In the genomic region with DNA sequence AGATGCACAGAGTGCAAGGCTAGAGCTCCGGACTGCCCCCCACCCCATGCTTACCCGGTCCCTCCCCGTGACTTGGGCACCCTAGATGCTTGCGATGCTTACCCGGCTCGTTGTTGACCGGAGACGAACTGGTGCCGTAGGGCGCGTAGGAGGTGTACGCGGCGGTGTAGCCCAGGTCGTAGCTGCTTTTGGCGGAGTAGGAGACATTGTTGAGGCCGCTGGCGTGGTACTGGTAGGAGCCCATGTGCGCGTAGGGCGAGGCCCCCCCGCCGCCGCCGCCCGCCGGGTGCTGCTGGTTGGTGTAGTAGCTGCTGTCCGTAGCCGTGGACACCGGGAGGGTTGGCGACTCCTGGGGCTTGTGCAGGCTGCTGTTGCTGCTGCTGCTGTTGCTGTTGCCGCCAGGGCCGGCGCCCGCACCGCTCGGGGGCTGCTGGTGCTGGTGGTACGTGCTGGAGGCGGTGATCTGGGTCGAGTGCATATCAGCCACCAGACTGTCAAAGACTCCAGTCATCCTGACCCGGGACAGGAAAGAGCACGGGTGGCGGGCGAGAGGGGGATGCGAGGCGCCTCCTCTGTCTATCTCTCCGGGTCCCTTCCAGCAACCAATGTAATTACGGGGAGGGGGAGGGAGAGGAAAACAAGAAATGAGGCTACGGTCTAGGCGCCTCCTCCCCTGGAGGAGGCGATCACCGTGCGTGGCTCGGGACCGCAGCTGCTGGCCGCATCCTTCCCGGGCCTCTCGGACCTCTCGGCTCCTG, we compare ENCODE assay signal across 10 mouse cellular contexts. TPM values are rescaled to one million over a fixed set of nuclear protein-coding genes. Genes with fewer than 3 reads are reported as not detected.
A peak's percentile ranks its signal among the peaks of the same experiment; 100 is the strongest.
DNase-seq lines count a peak whose midpoint lies in the region; ATAC-seq and TF ChIP-seq lines count a peak whose summit lies in the region.
"Had no signal": no experiment of that assay in that cellular context is flagged by ENCODE, and none has a peak within 500 bp of the region (broad histone marks: within the 10 kb centered on the region; RNA-seq: fewer than 3 reads in every experiment).

No protein-coding gene starts in this region.

- peak; percentile 29 to 37 for DNase-seq in cerebellum, postnatal 14 days
- no peak for DNase-seq in cerebellum, postnatal 4 days (ENCODE audit: low spot score in 2 of 2)
- peak; percentile 73 for DNase-seq in 3134 (ENCODE audit: extremely low read depth, insufficient read length, low spot score)
- DNase-seq in heart, postnatal 0 days (ENCODE audit: low spot score): no peak
- peak; percentile 71 for DNase-seq in liver, embryonic 11.5 days (ENCODE audit: low spot score)

- WGBS in heart, postnatal 0 days: 2% methylated on average over 55 of the region's 59 CpGs
- under 1% methylated on average over 59 of the region's 59 CpGs for WGBS in liver, embryonic 11.5 days
- 1% methylated on average over 59 of the region's 59 CpGs for WGBS in olfactory bulb, adult 2 months

- no peak for TF ChIP-seq POLR2A in cortical plate, adult 2 months (IDR thresholded peaks at IDR 0.05; ENCODE audit: extremely low read depth, insufficient read depth, low read length)
- no peak for TF ChIP-seq POLR2A in olfactory bulb, adult 2 months (IDR thresholded peaks at IDR 0.05; ENCODE audit: insufficient read depth, low read depth, low read length)

- H3K4me3 ChIP-seq in cortical plate, adult 2 months (ENCODE audit: insufficient read depth, low read length): peak overlapping the region; percentile 51
- peak overlapping the region; percentile 45 for H3K4me3 ChIP-seq in heart, postnatal 0 days (ENCODE audit: low read depth, low read length)
- peak overlapping the region; percentile 59 for H3K4me3 ChIP-seq in liver, embryonic 11.5 days (ENCODE audit: low read depth, low read length)
- H3K4me3 ChIP-seq in olfactory bulb, adult 2 months (ENCODE audit: insufficient read depth, low read depth, low read length): peak overlapping the region; percentile 96

- H3K27ac ChIP-seq in cortical plate, adult 2 months (ENCODE audit: insufficient read depth, low read length): no peak overlapping the region
- no peak overlapping the region for H3K27ac ChIP-seq in heart, postnatal 0 days (ENCODE audit: low read depth)
- no peak overlapping the region for H3K27ac ChIP-seq in liver, embryonic 11.5 days (ENCODE audit: low read depth, low read length)
- peak overlapping the region; percentile 98 for H3K27ac ChIP-seq in olfactory bulb, adult 2 months (ENCODE audit: insufficient read depth, low read depth, low read length)

- H3K4me2 ChIP-seq in heart, postnatal 0 days (ENCODE audit: low read depth, low read length): peak overlapping the region; percentile 60
- peak overlapping the region; percentile 98 for H3K4me2 ChIP-seq in liver, embryonic 11.5 days

- H3K9ac ChIP-seq in heart, postnatal 0 days (replicated peaks; ENCODE audit: low read depth, low read length): no peak overlapping the region
- H3K9ac ChIP-seq in liver, embryonic 11.5 days (ENCODE audit: low read depth, low read length): 0 out of 2 replicates have a peak overlapping the region, but pooled peaks have one; percentile 22

- peaks cover 96% of the 10 kb centered on the region for H3K27me3 ChIP-seq in heart, postnatal 0 days (ENCODE audit: control insufficient read depth, insufficient read depth, low read length)
- H3K27me3 ChIP-seq in liver, embryonic 11.5 days (replicated peaks; ENCODE audit: control insufficient read depth, insufficient read depth, low read length): peaks cover 94% of the 10 kb centered on the region
- H3K27me3 ChIP-seq: CH12.LX had no signal

- no peak for TF ChIP-seq EP300 in heart, postnatal 0 days (IDR thresholded peaks at IDR 0.05; ENCODE audit: low read depth)

- H3K36me3 ChIP-seq in heart, postnatal 0 days (replicated peaks; ENCODE audit: control insufficient read depth, insufficient read depth, low read length): no peaks in the 10 kb centered on the region
- H3K36me3 ChIP-seq in liver, embryonic 11.5 days (ENCODE audit: control insufficient read depth, insufficient read depth, low read length): no peaks in the 10 kb centered on the region

- H3K4me1 ChIP-seq in cortical plate, adult 2 months (ENCODE audit: control insufficient read depth, insufficient read depth, low read length): 0 out of 2 replicates have a peak, but pooled peaks cover 2% of the 10 kb centered on the region
- H3K4me1 ChIP-seq in heart, postnatal 0 days (ENCODE audit: control insufficient read depth, insufficient read depth): peaks cover 11% of the 10 kb centered on the region; the same call in 1 of the 2 replicates
- H3K4me1 ChIP-seq in liver, embryonic 11.5 days (replicated peaks; ENCODE audit: control insufficient read depth, insufficient read depth, low read length): peaks cover 28% of the 10 kb centered on the region
- H3K4me1 ChIP-seq in olfactory bulb, adult 2 months (ENCODE audit: control insufficient read depth, insufficient read depth, low read length): peaks cover 9% of the 10 kb centered on the region

- ATAC-seq in heart, postnatal 0 days (ENCODE audit: insufficient read depth, low read depth): peak; percentile 15; the same call in 1 of the 2 replicates
- 0 out of 2 replicates have a peak, but pooled peaks have one; percentile 18 for ATAC-seq in liver, embryonic 11.5 days (replicated peaks; ENCODE audit: low FRiP score)
- no peak for ATAC-seq in cerebellum, adult (ENCODE audit: insufficient number of reproducible peaks, low FRiP score, low TSS enrichment)

- no peaks in the 10 kb centered on the region for H3K9me3 ChIP-seq in heart, postnatal 0 days (replicated peaks; ENCODE audit: control insufficient read depth, low read length)
- no peaks in the 10 kb centered on the region for H3K9me3 ChIP-seq in liver, embryonic 11.5 days (ENCODE audit: control insufficient read depth, low read length)

- TF ChIP-seq CTCF in cortical plate, adult 2 months (IDR thresholded peaks at IDR 0.05; ENCODE audit: extremely low read depth, insufficient read depth, low read length): no peak
- TF ChIP-seq CTCF in heart, postnatal 0 days (IDR thresholded peaks at IDR 0.05; ENCODE audit: low read depth): no peak
- no peak for TF ChIP-seq CTCF in olfactory bulb, adult 2 months (IDR thresholded peaks at IDR 0.05; ENCODE audit: insufficient read depth, low read depth, low read length)

RNA-seq across cellular contexts. Expression of a gene that starts 0.5 kb away (rescaled TPM):
- polyA plus RNA-seq in cortical plate, adult 2 months (2012; rRNA removed): 4.1 and 4.2 TPM in 2 replicates
- total RNA-seq in heart, postnatal 0 days (2014; rRNA removed; ENCODE audit: low replicate concordance): 1.1 TPM in 1 of 2 replicates, not detected in the other
- polyA plus RNA-seq in heart, postnatal 0 days (2015; fragmentation: Nextera tagmentation; extraction: Ambion mirVana): not detected in 2 replicates
- polyA plus RNA-seq in liver, embryonic 11.5 days (2014; fragmentation: Nextera tagmentation; extraction: Ambion mirVana): 0.19 and 0.65 TPM in 2 replicates
- not detected in 2 replicates for polyA plus RNA-seq in olfactory bulb, adult 2 months (2012; ENCODE audit: insufficient read depth, insufficient read length, low replicate concordance, missing spikeins)
- total RNA-seq: CH12.LX; heart, postnatal 14 days had no signal

RNA-seq across cellular contexts. Expression of a gene that starts 18.1 kb away (rescaled TPM):
- 26.7 and 27.8 TPM in 2 replicates for polyA plus RNA-seq in cortical plate, adult 2 months (2012; rRNA removed)
- total RNA-seq in heart, postnatal 0 days (2014; rRNA removed; ENCODE audit: low replicate concordance): not detected in 2 replicates
- 0.05 TPM in 1 of 2 replicates, not detected in the other for polyA plus RNA-seq in heart, postnatal 0 days (2015; fragmentation: Nextera tagmentation; extraction: Ambion mirVana)
- polyA plus RNA-seq in liver, embryonic 11.5 days (2014; fragmentation: Nextera tagmentation; extraction: Ambion mirVana): 1.1 and 2.2 TPM in 2 replicates
- polyA plus RNA-seq in olfactory bulb, adult 2 months (2012; ENCODE audit: insufficient read depth, insufficient read length, low replicate concordance, missing spikeins): 355 TPM in 1 of 2 replicates, not detected in the other

Comparison
In these comparisons a context has a peak if more than half of its experiments do, and no peak if none do; other contexts are left out.
1. DNase-seq: peak in cerebellum, postnatal 14 days (2 of 2), 3134 (single experiment) and liver, embryonic 11.5 days (single experiment); none in cerebellum, postnatal 4 days (0 of 2) and heart, postnatal 0 days (single experiment).
2. H3K4me3 ChIP-seq: peak in every context shown above with its lines; median percentile 96 in olfactory bulb, adult 2 months; 59 in liver, embryonic 11.5 days; 51 in cortical plate, adult 2 months; 45 in heart, postnatal 0 days.